Mouse (Mus musculus) limb, embryonic 12.5 days (tissue): ENCODE data around the gene Rasgef1b. TPM values are rescaled to one million over a fixed set of nuclear protein-coding genes. Genes with fewer than 3 reads are reported as not detected.

ENCODE experiments used
- ATAC-seq: fragments of 200-750 bp; cut with Nextera tagmentation; 2 replicates; pipeline ENCODE4 v1.8.0; 2017; ENCODE audit warnings: low read depth, moderate TSS enrichment; ENCODE audit not compliant: insufficient number of reproducible peaks, insufficient read depth, low FRiP score, low TSS enrichment
- H3K27ac ChIP-seq: fragments of 300-500 bp; sonication (generic); 2 replicates; pipeline ENCODE4 v1.5.1; 2016; ENCODE audit warnings: mild to moderate bottlenecking, moderate library complexity
- H3K27me3 ChIP-seq: fragments of 300-500 bp; sonication (generic); 2 replicates; pipeline ENCODE4 v1.6.1; 2016; ENCODE audit warnings: mild to moderate bottlenecking, moderate library complexity
- H3K36me3 ChIP-seq: fragments of 300-500 bp; sonication (generic); 2 replicates; pipeline ENCODE4 v1.6.1; 2016; ENCODE audit warnings: mild to moderate bottlenecking, moderate library complexity
- H3K4me1 ChIP-seq: fragments of 300-500 bp; sonication (generic); replicated peaks from 2 replicates; pipeline ENCODE4 v1.6.1; 2016
- H3K4me2 ChIP-seq: fragments of 300-500 bp; sonication (generic); 2 replicates; pipeline ENCODE4 v1.6.1; 2016; ENCODE audit warnings: mild to moderate bottlenecking, moderate library complexity
- H3K4me3 ChIP-seq: fragments of 300-500 bp; sonication (generic); replicated peaks from 2 replicates; pipeline ENCODE4 v1.5.1; 2016; ENCODE audit warnings: mild to moderate bottlenecking
- H3K9ac ChIP-seq: fragments of 300-500 bp; sonication (generic); replicated peaks from 2 replicates; pipeline ENCODE4 v1.6.1; 2016; ENCODE audit warnings: mild to moderate bottlenecking, moderate library complexity
- H3K9me3 ChIP-seq: fragments of 300-500 bp; sonication (generic); 2 replicates; pipeline ENCODE4 v1.6.1; 2016; ENCODE audit warnings: mild to moderate bottlenecking, moderate library complexity
- WGBS: fragments of 180-500 bp; shearing (Covaris S2); methylation state at CpG from one replicate; pipeline ENCODE4 v1.1.7; 2016; 5-methylcytosine and 5-hydroxymethylcytosine counted together
- polyA plus RNA-seq: library from polyadenylated mRNA; unstranded; fragments of >200 nt; fragmentation: Nextera tagmentation; extraction: Ambion mirVana; gene quantifications from 2 replicates; pipeline ENCODE4 v1.2.1, GENCODE M21; 2016

Rasgef1b gene
- polyA plus RNA-seq, 1 experiment from 2014 or later, result 48.7 TPM

DNA sequence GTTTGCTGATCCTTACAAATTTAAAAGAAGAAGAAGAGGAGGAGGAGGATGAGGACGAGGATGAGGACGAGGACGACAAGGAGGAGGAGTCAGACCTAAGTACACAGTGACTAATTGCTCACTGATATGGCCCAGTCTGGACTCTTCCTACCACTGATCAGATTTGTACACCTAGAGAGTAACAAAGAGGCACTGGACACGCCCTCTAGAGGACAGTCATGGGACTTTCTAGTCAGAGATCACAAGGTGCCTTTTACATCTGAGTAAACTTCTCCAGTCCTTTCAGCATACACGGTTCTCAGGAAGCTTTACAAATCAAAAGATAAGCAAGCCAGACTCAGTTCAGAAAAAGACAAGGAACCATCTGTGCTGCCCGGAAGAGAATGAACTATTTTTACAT lies 20.2 kb downstream of the Rasgef1b start:
- no peaks in the 10 kb centered on the region for H3K36me3 ChIP-seq
- no peak overlapping the region for H3K9ac ChIP-seq
- WGBS, result 45% methylated on average over 6 of the region's 6 CpGs
- no peak overlapping the region for H3K4me3 ChIP-seq
- H3K9me3 ChIP-seq, result no peaks in the 10 kb centered on the region
- no peaks in the 10 kb centered on the region for H3K4me1 ChIP-seq
- H3K27me3 ChIP-seq, result no peaks in the 10 kb centered on the region
- no peak overlapping the region for H3K4me2 ChIP-seq
- no peak overlapping the region for H3K27ac ChIP-seq
- ATAC-seq, result no peak

DNA sequence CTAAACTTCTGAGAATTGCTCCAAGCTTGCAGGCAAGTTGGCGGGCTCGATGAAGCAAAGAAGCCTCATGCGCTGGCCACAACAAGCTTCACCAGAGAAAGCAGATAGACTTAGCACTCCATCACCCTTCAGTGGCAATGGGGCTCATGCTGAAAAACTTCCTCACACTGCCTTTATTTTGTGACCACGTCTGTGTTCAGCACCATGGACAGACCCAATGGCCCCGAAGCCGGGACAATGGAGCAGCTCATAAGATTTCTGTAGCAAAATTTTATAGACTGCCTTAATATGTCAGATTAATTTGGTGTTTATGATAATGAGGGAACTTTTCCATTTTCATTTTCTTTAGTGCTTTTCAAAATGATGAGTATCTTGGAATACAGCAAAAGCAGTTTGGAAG lies 21.6 kb downstream of the Rasgef1b start:
- H3K27me3 ChIP-seq, result no peaks in the 10 kb centered on the region
- H3K4me3 ChIP-seq, result no peak overlapping the region
- WGBS, result 35% methylated on average over 6 of the region's 6 CpGs
- ATAC-seq, result no peak
- H3K9me3 ChIP-seq, result no peaks in the 10 kb centered on the region
- H3K27ac ChIP-seq, result no peak overlapping the region
- H3K9ac ChIP-seq, result no peak overlapping the region
- no peaks in the 10 kb centered on the region for H3K36me3 ChIP-seq
- H3K4me1 ChIP-seq, result no peaks in the 10 kb centered on the region
- no peak overlapping the region for H3K4me2 ChIP-seq

DNA sequence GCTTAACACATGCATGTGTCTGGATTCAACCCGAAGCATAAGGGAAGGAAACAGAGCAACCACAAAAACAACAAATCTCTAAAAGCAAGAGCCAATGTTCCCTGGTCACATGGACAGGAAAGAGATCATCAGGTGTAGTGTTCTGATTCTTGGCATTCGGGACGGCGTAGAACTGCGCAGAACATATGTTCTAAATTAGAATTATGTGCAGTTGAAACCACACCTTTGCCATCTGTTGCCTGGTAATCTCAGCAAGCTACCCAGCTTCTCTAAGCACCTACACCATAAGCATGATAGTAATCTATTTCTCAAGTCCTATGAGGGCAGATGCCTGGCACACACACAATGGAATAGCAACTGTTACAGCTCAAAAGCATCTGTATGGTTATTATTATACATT lies 27.1 kb downstream of the Rasgef1b start:
- Histone ChIP-seq H3K27me3 (no peaks in the 10 kb centered on the region), H3K9ac (no peak overlapping the region), H3K9me3 (no peaks in the 10 kb centered on the region), H3K4me3 (no peak overlapping the region), H3K4me1 (0 out of 2 replicates have a peak, but pooled peaks cover 2% of the 10 kb centered on the region), H3K36me3 (no peaks in the 10 kb centered on the region), H3K27ac (no peak overlapping the region), H3K4me2 (no peak overlapping the region)
- no peak for ATAC-seq
- WGBS, result 58% methylated on average over 5 of the region's 5 CpGs

DNA sequence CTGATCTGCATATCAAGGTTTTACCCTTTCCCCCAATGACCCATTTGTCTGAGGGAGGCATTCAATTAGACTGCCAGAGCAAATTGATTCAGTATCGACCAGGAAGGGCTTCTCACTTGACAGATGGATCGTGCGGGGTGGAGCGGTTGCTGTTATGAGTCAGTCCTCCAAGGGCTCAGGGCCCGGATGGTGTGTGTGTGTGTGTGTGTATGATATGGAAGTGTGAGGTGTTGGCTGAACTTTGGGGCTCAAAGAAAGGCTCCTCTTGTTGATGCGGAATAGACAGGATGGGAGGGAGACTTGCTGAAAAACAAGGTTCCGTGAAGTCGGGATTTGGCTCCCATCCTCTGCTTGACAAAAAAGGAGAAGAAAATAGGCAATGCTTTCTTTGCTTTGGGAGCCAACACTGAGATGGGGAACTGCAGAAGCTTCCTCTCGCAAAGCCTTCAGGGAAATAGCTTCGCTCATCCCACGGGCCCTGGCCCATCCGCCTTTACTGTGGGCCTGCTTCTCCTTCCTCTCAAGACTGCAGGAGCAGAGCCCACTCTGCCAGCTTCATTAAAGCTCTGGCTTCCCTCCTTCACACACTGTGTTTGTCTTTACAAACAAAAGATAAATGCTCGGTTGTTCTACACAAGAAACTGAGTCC lies 34.0 kb downstream of the Rasgef1b start:
- H3K4me2 ChIP-seq, result no peak overlapping the region
- no peak overlapping the region for H3K27ac ChIP-seq
- WGBS, result 83% methylated on average over 13 of the region's 13 CpGs
- H3K36me3 ChIP-seq, result no peaks in the 10 kb centered on the region
- no peak overlapping the region for H3K9ac ChIP-seq
- no peaks in the 10 kb centered on the region for H3K9me3 ChIP-seq
- H3K4me3 ChIP-seq, result no peak overlapping the region
- no peak for ATAC-seq
- no peaks in the 10 kb centered on the region for H3K27me3 ChIP-seq
- peaks cover 4% of the 10 kb centered on the region; the same call in 1 of the 2 replicates for H3K4me1 ChIP-seq

DNA sequence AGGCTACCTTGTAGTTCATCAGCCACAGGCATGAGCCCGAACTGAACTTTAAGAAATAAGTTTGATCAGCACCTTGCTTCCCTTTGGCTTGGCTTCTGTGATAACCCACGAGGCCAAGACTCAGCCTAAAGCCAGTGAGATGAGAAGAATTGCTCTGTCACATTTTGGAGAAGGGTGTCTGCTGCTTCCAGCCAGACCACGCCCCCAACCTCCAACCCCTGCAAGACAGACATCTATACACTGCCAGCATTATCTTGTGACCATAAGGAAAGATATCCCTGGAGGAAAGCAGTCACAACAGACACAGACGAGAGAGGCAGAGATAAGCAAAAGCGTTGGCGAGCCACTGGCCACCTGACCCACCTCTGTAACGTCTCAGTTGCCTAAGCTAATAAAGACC lies 39.0 kb downstream of the Rasgef1b start:
- H3K4me3 ChIP-seq, result no peak overlapping the region
- no peak overlapping the region for H3K27ac ChIP-seq
- no peaks in the 10 kb centered on the region for H3K36me3 ChIP-seq
- 65% methylated on average over 7 of the region's 7 CpGs for WGBS
- ATAC-seq, result no peak
- no peak overlapping the region for H3K9ac ChIP-seq
- H3K9me3 ChIP-seq, result no peaks in the 10 kb centered on the region
- H3K4me2 ChIP-seq, result no peak overlapping the region
- H3K27me3 ChIP-seq, result no peaks in the 10 kb centered on the region
- H3K4me1 ChIP-seq, result peaks cover 9% of the 10 kb centered on the region; the same call in 1 of the 2 replicates

DNA sequence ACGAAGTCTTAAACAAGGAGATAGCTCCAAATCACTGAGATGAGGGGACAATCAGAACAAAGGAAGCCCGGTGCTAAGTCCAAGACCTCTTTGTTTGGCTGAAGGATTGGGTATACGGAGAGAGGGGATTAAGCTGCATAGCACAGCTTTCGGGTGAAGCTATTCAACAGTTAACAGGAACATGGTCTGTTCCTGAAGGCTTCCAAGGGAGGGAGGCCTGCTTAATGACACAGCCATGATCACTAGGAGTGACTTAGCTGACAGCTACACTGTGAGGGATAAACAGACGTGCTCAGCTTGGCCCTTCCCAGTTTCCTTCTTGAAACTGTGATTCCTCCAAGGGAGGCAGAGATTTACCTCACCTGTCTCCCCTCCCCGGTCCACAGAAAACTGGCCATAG lies 41.0 kb downstream of the Rasgef1b start:
- Histone ChIP-seq H3K4me3 (no peak overlapping the region), H3K9me3 (no peaks in the 10 kb centered on the region), H3K4me2 (no peak overlapping the region), H3K27ac (no peak overlapping the region), H3K36me3 (no peaks in the 10 kb centered on the region), H3K9ac (no peak overlapping the region), H3K4me1 (peaks cover 9% of the 10 kb centered on the region; the same call in 1 of the 2 replicates), H3K27me3 (no peaks in the 10 kb centered on the region)
- 46% methylated on average over 6 of the region's 6 CpGs for WGBS
- ATAC-seq, result no peak

DNA sequence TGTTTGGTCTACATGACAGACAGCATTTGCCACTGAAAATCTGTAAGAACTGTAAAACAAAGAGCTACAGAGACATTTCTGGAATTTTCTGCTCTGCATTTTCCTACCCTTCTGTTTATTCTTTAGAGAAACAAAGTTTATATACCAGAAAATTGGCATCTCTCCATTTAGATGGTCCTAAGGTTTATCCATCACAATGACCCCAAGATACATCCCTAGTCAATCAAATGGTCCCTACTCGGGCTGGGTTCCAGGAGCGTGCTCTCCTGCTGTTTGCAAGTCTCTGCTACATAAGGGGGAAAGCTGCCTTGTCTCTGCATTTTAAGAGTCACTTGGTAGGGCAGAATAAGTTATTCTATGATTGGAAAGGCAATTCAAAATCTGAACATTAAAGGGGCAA lies 44.8 kb downstream of the Rasgef1b start:
- H3K4me2 ChIP-seq, result no peak overlapping the region
- H3K4me1 ChIP-seq, result no peaks in the 10 kb centered on the region
- ATAC-seq, result no peak
- 47% methylated on average over 2 of the region's 2 CpGs for WGBS
- H3K9me3 ChIP-seq, result no peaks in the 10 kb centered on the region
- H3K27me3 ChIP-seq, result no peaks in the 10 kb centered on the region
- no peak overlapping the region for H3K4me3 ChIP-seq
- H3K27ac ChIP-seq, result no peak overlapping the region
- H3K36me3 ChIP-seq, result no peaks in the 10 kb centered on the region
- H3K9ac ChIP-seq, result no peak overlapping the region

DNA sequence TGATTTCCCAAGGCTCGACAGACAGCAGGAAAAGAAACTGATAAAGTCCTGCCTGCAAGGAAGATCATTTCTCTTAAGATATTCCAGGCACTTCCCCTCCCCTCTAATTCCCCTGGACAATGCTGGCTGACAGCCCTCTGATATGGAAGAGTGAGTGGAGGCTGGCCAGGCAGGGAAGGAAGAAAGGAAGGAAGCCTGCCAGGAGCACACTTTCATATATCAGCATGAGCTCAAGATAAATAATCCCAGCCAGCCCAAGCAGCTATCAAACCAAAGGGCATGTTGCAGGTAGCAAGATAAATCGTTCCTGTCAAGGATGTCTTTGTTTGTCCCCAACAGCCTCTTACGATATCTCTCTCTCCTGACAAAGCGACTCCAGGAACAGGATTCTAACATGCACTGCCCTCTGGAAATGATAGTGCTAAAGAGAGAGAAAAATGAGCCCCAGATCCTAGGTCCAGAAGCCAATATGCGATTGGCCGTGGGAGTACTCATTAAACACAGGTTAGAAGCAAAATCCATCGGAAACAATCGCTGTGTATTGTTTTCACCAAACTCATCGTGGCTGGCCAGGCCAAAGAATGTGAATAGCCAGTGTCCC lies 58.8 kb downstream of the Rasgef1b start:
- 80% methylated on average over 9 of the region's 9 CpGs for WGBS
- Histone ChIP-seq H3K4me2 (no peak overlapping the region), H3K4me1 (no peaks in the 10 kb centered on the region), H3K27me3 (no peaks in the 10 kb centered on the region), H3K9ac (no peak overlapping the region), H3K27ac (no peak overlapping the region), H3K9me3 (peaks cover 7% of the 10 kb centered on the region; the same call in 1 of the 2 replicates), H3K4me3 (no peak overlapping the region), H3K36me3 (no peaks in the 10 kb centered on the region; the same call in 1 of the 2 replicates)
- no peak for ATAC-seq

DNA sequence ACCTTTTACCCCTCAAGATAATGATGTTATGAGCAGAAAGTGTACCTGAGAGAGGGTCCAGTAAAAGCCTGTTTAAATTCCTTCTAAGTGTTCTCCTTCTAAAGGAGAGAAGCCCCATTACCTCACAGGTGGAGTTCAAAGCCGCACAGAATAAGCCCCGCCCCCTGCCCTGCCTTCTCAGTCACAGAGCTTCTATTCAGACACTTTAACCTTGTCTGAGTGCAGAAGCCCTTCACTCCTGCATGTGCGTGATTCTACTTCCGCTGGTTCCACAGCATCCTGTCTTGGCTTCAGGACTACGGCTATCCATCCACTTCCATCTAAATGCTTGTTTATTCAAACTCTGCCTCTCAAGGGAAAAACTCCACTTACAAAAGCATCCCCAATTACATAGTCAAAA lies 72.8 kb downstream of the Rasgef1b start:
- Histone ChIP-seq H3K27me3 (no peaks in the 10 kb centered on the region), H3K27ac (no peak overlapping the region), H3K36me3 (no peaks in the 10 kb centered on the region), H3K4me1 (peaks cover 4% of the 10 kb centered on the region; the same call in 1 of the 2 replicates), H3K9me3 (no peaks in the 10 kb centered on the region), H3K4me2 (no peak overlapping the region), H3K9ac (no peak overlapping the region), H3K4me3 (no peak overlapping the region)
- no peak for ATAC-seq
- 63% methylated on average over 5 of the region's 5 CpGs for WGBS

DNA sequence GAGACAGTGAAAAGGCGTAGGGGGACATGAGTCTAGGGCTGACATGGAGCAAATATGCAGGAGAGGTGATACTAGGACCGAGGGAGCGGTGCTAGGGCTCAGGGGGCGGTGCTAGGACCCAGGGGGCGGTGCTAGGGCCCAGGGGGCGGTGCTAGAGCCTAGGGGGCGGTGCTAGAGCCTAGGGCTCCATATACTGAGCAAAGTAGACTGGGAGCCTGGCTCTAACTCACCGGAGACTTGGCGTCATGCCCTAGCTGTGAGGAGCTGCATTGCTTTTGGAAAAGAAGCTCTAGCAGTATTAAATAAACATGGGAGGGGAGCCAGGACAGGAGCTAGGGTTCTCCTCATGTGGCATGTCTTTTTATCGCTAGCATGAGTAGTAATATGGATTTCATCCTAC lies 75.9 kb downstream of the Rasgef1b start:
- no peak overlapping the region for H3K4me2 ChIP-seq
- ATAC-seq, result no peak
- no peaks in the 10 kb centered on the region for H3K27me3 ChIP-seq
- 79% methylated on average over 10 of the region's 10 CpGs for WGBS
- H3K9ac ChIP-seq, result no peak overlapping the region
- H3K27ac ChIP-seq, result no peak overlapping the region
- no peaks in the 10 kb centered on the region for H3K9me3 ChIP-seq
- peaks cover 7% of the 10 kb centered on the region for H3K4me1 ChIP-seq
- H3K36me3 ChIP-seq, result no peaks in the 10 kb centered on the region
- no peak overlapping the region for H3K4me3 ChIP-seq

DNA sequence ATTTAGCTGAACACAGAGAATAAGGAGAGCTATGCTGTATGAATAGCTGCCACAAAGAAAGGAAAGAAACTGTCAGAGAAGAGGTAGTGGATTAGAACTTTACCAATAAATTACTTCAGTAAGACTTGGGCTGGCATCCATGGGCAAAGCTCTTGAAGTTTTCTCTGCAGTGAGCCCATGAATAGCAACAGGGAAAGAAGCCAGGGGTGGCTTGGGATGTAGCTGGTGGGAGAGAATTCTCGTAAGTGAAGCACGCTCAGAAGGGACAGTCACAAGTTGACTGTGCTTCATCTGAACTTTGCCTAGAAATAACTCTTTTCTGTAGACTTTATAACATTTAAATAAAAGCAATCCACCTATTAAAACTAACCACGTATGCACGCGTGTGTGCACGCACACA lies 87.5 kb downstream of the Rasgef1b start:
- no peak overlapping the region for H3K27ac ChIP-seq
- no peaks in the 10 kb centered on the region for H3K27me3 ChIP-seq
- WGBS, result 72% methylated on average over 6 of the region's 6 CpGs
- no peak overlapping the region for H3K4me2 ChIP-seq
- H3K36me3 ChIP-seq, result no peaks in the 10 kb centered on the region
- peaks cover 18% of the 10 kb centered on the region for H3K4me1 ChIP-seq
- no peak for ATAC-seq
- H3K9me3 ChIP-seq, result no peaks in the 10 kb centered on the region
- H3K4me3 ChIP-seq, result no peak overlapping the region
- H3K9ac ChIP-seq, result no peak overlapping the region

DNA sequence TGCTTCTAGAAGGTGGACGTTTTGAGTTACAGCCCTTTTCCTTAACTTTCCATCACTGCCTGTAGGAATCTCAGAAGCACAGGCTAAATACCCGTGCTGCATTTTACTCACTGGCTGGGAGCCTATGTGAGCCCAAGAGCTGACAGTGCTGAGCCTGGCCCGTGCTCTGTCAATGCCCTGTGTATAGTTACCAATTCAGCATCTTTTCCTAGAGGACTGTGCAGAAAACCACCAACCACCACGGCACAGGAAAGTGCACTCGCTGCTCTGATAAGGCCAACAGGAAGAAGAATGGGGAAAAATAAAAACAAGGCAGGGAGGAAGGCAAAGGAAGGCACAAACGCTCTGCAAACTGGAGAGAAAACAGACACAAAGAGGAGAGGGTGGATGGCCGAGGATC lies 92.3 kb downstream of the Rasgef1b start:
- ATAC-seq, result no peak
- Histone ChIP-seq H3K9me3 (no peaks in the 10 kb centered on the region), H3K4me1 (peaks cover 14% of the 10 kb centered on the region; the same call in 1 of the 2 replicates), H3K4me3 (no peak overlapping the region), H3K27ac (no peak overlapping the region), H3K36me3 (no peaks in the 10 kb centered on the region), H3K27me3 (no peaks in the 10 kb centered on the region), H3K4me2 (no peak overlapping the region), H3K9ac (no peak overlapping the region)
- 55% methylated on average over 7 of the region's 7 CpGs for WGBS
